Mouse (Mus musculus): ENCODE results near the gene Cyp3a41a.

DNA sequence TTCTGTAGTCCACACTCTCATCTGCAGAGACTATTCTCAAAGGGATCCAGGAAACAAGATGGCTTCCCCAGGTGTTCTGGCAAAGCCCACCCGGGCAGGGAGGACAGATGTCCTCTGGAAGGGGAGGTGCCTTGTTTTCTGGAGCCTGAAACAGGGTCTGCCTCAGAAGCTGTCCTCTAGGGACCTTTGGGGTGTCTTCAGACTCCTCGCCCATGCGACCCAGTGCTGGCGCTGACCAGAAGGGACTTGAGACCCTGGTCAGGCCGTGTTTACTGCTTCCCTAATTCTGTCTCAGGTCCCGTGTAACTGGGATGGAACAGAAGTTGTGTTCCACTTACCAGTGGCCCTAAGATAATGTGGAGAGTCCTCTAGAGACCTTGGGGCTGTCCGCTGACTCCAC is 57.9 kb downstream of the Cyp3a41a start:
- TF ChIP-seq GATA1 (IDR thresholded peaks at IDR 0.05; ENCODE audit: low read length) (no peak), TAL1 (IDR thresholded peaks at IDR 0.05; ENCODE audit: low read length) (no peak)

All from erythroblast, embryonic 14.5 days (primary cell).